Mouse (Mus musculus): ENCODE measurements around the gene Cables2.
A peak's percentile ranks its signal among the peaks of the same experiment; 100 is the strongest.

The Cables2 gene

GRCm38 (mm10) chr2:180227262-180228059 is 45.8 kb downstream of the Cables2 start:
- peak; percentile 99 for DNase-seq (ENCODE audit: low read depth, low spot score)

GRCm38 (mm10) chr2:180225762-180226378 is 47.4 kb downstream of the Cables2 start, which contains the start of gene Lama5:
Gene Lama5 (minus strand): TSS chr2:180225859.
- peak; percentile 88 for DNase-seq (ENCODE audit: low read depth, low spot score)

GRCm38 (mm10) chr2:180225044-180225761 is 48.1 kb downstream of the Cables2 start:
- DNase-seq (ENCODE audit: low read depth, low spot score): peak; percentile 56

- no peak for DNase-seq (ENCODE audit: low read depth, low spot score)
Observed at GRCm38 (mm10) chr2:180224647-180225043, 48.7 kb downstream of the Cables2 start.

DNA sequence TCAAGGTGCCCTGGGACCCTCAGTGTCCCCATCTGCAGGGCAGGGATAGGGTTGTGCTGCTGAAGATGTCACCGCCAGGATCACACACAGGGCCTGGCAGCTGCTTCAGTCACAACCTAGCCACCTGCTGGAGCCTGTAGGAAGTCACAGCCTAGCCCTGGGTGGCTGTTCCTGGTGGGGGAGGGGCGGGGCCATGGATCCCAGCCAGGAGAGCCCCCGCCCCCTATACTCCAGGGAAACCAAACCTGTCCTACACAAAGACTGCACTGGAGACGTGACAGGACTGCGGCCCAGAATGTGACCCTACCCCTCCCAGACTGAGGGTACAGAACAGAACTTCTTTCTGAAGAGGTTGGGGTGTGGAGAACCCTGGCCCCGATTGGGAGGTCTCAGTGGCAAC is 51.0 kb downstream of the Cables2 start:
- DNase-seq (ENCODE audit: low read depth, low spot score): peak; percentile 93

- DNase-seq (ENCODE audit: low read depth, low spot score): no peak
Observed at GRCm38 (mm10) chr2:180221051-180221450, 52.2 kb downstream of the Cables2 start.

GRCm38 (mm10) chr2:180220165-180220564 is 53.1 kb downstream of the Cables2 start:
- peak; percentile 94 for DNase-seq (ENCODE audit: low read depth, low spot score)

GRCm38 (mm10) chr2:180219145-180219943 is 54.0 kb downstream of the Cables2 start:
- peak; percentile 51 for DNase-seq (ENCODE audit: low read depth, low spot score)

- DNase-seq (ENCODE audit: low read depth, low spot score): no peak
Observed at GRCm38 (mm10) chr2:180218677-180219076, 54.6 kb downstream of the Cables2 start.

- no peak for DNase-seq (ENCODE audit: low read depth, low spot score)
Observed at GRCm38 (mm10) chr2:180218241-180218640, 55.1 kb downstream of the Cables2 start.

DNA sequence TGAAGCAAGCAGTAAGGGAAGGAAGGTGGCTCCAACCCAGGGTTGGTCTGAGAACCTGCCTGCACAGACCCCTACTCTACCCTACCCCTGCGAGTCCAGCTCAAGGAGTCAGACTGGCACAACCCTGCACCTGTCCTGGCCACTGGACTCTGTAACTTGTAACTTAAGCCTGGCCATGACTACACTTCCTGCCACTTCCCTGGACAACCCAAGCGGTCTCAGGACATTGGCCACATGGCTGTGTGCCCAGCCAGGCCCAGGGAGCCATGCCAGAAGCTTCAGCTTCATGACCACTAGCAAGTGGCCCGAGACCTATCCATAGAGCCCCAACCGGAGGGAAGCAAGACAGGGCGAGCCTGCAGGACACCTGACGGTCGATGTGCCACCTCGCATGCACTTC is 55.7 kb downstream of the Cables2 start:
- DNase-seq (ENCODE audit: low read depth, low spot score): no peak

DNA sequence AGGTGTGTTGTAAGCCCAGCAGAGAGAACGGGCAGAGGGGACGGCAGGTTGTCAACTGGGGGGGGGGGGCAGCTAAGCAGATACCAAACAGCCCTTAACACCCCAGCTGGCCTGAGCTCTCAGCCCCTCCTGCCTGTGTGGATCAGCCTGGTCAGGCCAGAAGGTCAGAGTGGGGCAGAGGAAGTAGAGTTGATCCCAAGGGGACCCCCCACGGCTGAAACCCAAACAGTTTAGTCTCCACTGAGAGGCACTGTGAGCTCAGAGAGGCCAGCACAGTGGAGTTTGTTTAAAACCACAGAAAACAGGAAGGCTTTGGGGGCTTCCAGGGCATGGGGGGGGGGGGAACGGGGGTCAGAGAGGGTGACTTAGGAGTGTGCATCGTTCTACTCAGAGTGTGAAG is 56.4 kb downstream of the Cables2 start:
- DNase-seq (ENCODE audit: low read depth, low spot score): peak; percentile 41

DNA sequence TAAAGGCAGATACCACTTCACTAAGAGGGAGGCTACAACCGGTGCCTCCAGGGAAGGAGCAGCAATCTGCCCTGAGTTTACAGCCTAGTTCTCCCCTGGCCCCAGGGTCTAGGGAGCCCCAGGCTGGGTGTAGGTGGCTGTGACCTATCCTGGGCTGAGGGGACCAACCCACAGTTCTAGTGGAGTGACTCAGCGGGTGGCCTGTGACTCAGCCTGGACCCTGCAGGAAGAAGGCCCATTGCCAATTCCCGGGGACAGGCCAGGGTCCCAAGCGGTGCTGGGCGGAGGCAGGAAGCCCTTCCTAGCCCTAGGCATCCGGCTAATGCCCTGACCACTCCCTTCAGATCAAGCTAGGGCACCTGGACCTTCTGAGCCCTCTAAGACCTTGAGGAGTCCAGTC is 57.3 kb downstream of the Cables2 start:
- no peak for DNase-seq (ENCODE audit: low read depth, low spot score)

DNA sequence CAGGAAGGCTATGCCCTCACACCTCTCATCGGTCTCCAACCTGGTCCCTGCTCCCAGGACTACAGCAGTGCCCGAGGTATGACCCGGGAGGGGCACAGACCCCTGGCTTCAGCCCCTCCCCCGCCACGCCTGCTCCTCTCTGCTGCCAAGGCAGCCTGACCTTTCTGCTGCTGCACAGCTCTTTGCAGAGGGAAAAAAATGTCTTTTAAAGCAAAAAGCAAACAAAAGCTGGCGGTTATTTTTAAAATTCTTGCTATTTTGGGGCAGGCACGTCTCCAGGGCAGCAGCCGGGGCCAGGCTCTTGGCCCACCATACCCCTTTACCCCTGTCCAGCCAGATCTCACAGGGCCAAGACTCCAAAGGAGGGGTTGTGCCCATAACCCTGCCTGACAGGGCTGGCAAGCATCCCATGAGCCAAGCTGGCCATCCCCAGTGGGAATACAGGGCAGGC is 58.3 kb downstream of the Cables2 start:
- no peak for DNase-seq (ENCODE audit: low read depth, low spot score)

DNA sequence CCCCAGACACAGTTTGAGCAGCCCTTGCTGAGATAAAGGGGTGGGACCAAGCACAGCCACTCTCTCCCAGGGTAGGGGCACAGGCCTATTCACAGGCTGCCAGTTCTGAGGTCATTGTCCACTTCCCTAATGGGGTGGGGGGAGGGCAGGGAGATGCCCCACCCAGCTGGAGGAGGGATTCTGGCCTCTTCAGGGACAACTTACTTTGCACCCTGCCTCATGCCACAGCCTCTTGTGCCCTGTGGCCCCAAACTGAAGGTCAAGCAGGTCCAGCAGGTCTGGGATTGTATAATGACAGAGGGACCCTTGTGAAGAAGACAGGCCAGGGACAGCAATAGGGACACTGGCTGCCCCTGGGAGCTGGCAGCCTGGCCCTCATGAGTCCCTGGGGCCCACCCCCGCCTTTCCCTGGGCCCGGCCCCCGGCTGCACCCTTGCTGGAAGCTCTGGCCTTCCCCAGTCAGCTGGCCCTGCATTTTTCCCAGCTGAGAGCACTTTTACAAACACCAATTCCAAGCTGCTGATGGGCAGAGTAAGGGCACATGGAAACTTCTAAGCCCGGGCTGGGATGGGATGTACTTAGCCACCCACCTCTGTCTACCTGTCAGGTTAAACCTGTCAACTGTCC is 58.8 kb downstream of the Cables2 start:
- no peak for DNase-seq (ENCODE audit: low read depth, low spot score)

GRCm38 (mm10) chr2:180212255-180212654 is 61.0 kb downstream of the Cables2 start:
- peak; percentile 70 for DNase-seq (ENCODE audit: low read depth, low spot score)

- DNase-seq (ENCODE audit: low read depth, low spot score): no peak
Observed at GRCm38 (mm10) chr2:180208976-180209375, 64.3 kb downstream of the Cables2 start.

Measured in R1 (cell line).